Mouse (Mus musculus) hindbrain, embryonic 12.5 days (tissue): Measurements from ENCODE around the gene Il12b. TPM values are rescaled to one million over a fixed set of nuclear protein-coding genes. Genes with fewer than 3 reads are reported as not detected.
"Not testable (repeated sequence)": the region's sequence is repeated elsewhere in the genome, so short reads cannot be mapped to it uniquely, and the experiment has no call there.

ENCODE experiments used
- ATAC-seq: fragments of 200-750 bp; cut with Nextera tagmentation; 2 replicates; pipeline ENCODE4 v1.8.0; 2017; ENCODE audit warnings: moderate TSS enrichment; ENCODE audit not compliant: low FRiP score
- H3K27ac ChIP-seq: fragments of 300-500 bp; sonication (generic); 2 replicates; pipeline ENCODE4 v1.5.1; 2016; ENCODE audit warnings: mild to moderate bottlenecking
- H3K27me3 ChIP-seq: fragments of 300-500 bp; sonication (generic); 2 replicates; pipeline ENCODE4 v1.6.1; 2016; ENCODE audit warnings: mild to moderate bottlenecking
- H3K36me3 ChIP-seq: fragments of 300-500 bp; sonication (generic); 2 replicates; pipeline ENCODE4 v1.6.1; 2016; ENCODE audit warnings: mild to moderate bottlenecking
- H3K4me1 ChIP-seq: fragments of 300-500 bp; sonication (generic); 2 replicates; pipeline ENCODE4 v1.6.1; 2016
- H3K4me2 ChIP-seq: fragments of 300-500 bp; sonication (generic); replicated peaks from 2 replicates; pipeline ENCODE4 v1.6.1; 2016; ENCODE audit warnings: mild to moderate bottlenecking
- H3K4me3 ChIP-seq: fragments of 300-500 bp; sonication (generic); 2 replicates; pipeline ENCODE4 v1.5.1; 2016; ENCODE audit warnings: mild to moderate bottlenecking
- H3K9ac ChIP-seq: fragments of 300-500 bp; sonication (generic); 2 replicates; pipeline ENCODE4 v1.6.1; 2016; ENCODE audit warnings: mild to moderate bottlenecking, moderate library complexity
- H3K9me3 ChIP-seq: fragments of 300-500 bp; sonication (generic); replicated peaks from 2 replicates; pipeline ENCODE4 v1.6.1; 2016; ENCODE audit warnings: mild to moderate bottlenecking
- WGBS: fragments of 180-500 bp; shearing (Covaris S2); methylation state at CpG from one replicate; pipeline ENCODE4 v1.1.7; 2016; 5-methylcytosine and 5-hydroxymethylcytosine counted together
- polyA plus RNA-seq: library from polyadenylated mRNA; unstranded; fragments of >200 nt; fragmentation: Nextera tagmentation; extraction: Ambion mirVana; gene quantifications from 2 replicates; pipeline ENCODE4 v1.2.1, GENCODE M21; 2016

The Il12b gene
- polyA plus RNA-seq, 1 experiment from 2014 or later: not detected

DNA sequence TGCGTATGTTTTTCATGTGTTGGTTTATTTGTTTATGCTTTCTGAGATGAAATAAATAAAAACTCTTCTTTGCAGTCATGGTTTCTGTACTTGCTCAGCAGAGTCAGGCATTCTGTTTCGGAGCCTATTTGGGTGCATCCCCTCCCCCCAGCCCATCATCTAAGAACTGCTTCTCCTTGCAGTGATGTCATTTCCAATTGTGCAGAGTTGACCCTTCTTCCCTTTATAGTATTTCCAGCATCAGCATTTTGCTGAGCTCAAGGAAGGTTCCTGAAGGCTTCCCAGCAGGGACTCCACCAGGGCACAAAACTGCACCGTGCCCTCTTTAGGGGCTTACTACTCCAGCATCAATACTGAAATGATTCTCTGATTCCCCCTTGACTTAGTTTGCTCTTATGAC is 14.7 kb downstream of the Il12b start:
- no peak overlapping the region for H3K9ac ChIP-seq
- H3K9me3 ChIP-seq: no peaks in the 10 kb centered on the region
- H3K36me3 ChIP-seq: no peaks in the 10 kb centered on the region
- H3K4me2 ChIP-seq: no peak overlapping the region
- H3K27me3 ChIP-seq: no peaks in the 10 kb centered on the region
- 86% methylated on average over 3 of the region's 3 CpGs for WGBS
- no peak overlapping the region for H3K4me3 ChIP-seq
- no peaks in the 10 kb centered on the region for H3K4me1 ChIP-seq
- no peak overlapping the region for H3K27ac ChIP-seq
- no peak for ATAC-seq

- Histone ChIP-seq H3K9me3 (no peaks in the 10 kb centered on the region), H3K4me3 (no peak overlapping the region), H3K4me1 (no peaks in the 10 kb centered on the region), H3K27ac (no peak overlapping the region), H3K27me3 (no peaks in the 10 kb centered on the region), H3K36me3 (no peaks in the 10 kb centered on the region), H3K9ac (no peak overlapping the region), H3K4me2 (no peak overlapping the region)
- 68% methylated on average over 1 of the region's 1 CpGs for WGBS
- ATAC-seq: no peak
Observed at GRCm38 (mm10) chr11:44417403-44417802, 17.5 kb downstream of the Il12b start.

- Histone ChIP-seq H3K9ac (no peak overlapping the region), H3K4me2 (no peak overlapping the region), H3K36me3 (no peaks in the 10 kb centered on the region), H3K27ac (no peak overlapping the region), H3K27me3 (no peaks in the 10 kb centered on the region), H3K4me3 (no peak overlapping the region), H3K4me1 (no peaks in the 10 kb centered on the region), H3K9me3 (no peaks in the 10 kb centered on the region)
- WGBS: 76% methylated on average over 10 of the region's 10 CpGs
- no peak for ATAC-seq
Observed at GRCm38 (mm10) chr11:44422337-44423111, 22.7 kb downstream of the Il12b start.

DNA sequence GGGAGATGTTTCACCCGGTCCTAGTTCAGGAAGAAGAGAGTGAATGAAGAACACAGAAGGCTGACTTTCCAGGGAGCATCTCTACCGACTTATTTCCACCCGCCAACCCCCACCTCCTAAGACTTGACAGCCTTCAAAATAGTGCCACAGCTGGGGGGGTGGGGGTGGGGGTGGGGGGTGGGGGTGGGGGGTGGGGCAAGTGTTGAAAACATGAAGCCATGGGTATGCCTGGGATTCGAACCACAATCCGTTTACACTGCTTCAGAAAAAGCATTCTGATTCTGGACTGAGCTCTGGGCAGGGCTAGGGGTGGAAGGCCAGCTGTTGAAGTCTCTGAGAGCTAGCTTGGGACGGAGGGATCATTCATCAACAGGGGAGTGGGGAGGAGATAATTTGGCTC is 23.4 kb downstream of the Il12b start:
- WGBS: 58% methylated on average over 6 of the region's 6 CpGs
- H3K4me2 ChIP-seq: no peak overlapping the region

GRCm38 (mm10) chr11:44423955-44424354 is 24.1 kb downstream of the Il12b start:
- Histone ChIP-seq H3K4me1 (no peaks in the 10 kb centered on the region), H3K9me3 (no peaks in the 10 kb centered on the region), H3K4me2 (no peak overlapping the region), H3K36me3 (no peaks in the 10 kb centered on the region), H3K4me3 (no peak overlapping the region), H3K9ac (no peak overlapping the region), H3K27ac (0 out of 2 replicates have a peak overlapping the region, but pooled peaks have one; percentile 12), H3K27me3 (no peaks in the 10 kb centered on the region)
- 67% methylated on average over 5 of the region's 5 CpGs for WGBS
- no peak for ATAC-seq

More for the DNA sequence above, 23.4 kb downstream of the Il12b start:
- Histone ChIP-seq H3K36me3 (no peaks in the 10 kb centered on the region), H3K27me3 (no peaks in the 10 kb centered on the region), H3K4me3 (no peak overlapping the region), H3K9me3 (no peaks in the 10 kb centered on the region), H3K4me1 (no peaks in the 10 kb centered on the region), H3K27ac (0 out of 2 replicates have a peak overlapping the region, but pooled peaks have one; percentile 12), H3K9ac (no peak overlapping the region)
- ATAC-seq: no peak

- H3K4me3 ChIP-seq: no peak overlapping the region
- H3K9ac ChIP-seq: no peak overlapping the region
- no peak overlapping the region for H3K4me2 ChIP-seq
- H3K27me3 ChIP-seq: no peaks in the 10 kb centered on the region
- no peak for ATAC-seq
- H3K36me3 ChIP-seq: no peaks in the 10 kb centered on the region
- H3K4me1 ChIP-seq: no peaks in the 10 kb centered on the region
- 83% methylated on average over 8 of the region's 8 CpGs for WGBS
- no peak overlapping the region for H3K27ac ChIP-seq
- H3K9me3 ChIP-seq: no peaks in the 10 kb centered on the region
Observed at GRCm38 (mm10) chr11:44425006-44425405, 25.1 kb downstream of the Il12b start.

DNA sequence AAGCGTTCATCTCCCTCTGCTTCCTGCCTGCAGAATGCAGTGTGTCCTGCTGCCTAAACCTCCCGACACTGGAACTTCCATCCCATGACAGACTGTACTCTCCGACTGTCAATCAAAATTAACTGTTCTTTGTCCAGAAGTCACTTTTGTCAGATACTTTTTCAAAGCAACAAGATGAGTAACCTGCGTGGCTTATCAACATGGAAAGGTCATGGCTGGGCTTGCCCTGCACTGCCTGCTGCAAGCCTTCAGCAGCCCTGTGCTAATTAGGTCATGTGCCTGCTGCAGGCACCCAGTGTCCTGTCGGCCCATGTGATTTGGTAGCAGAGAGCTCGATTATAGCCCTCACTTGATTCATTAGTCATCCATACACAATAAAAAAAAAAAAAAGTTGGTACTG is 25.8 kb downstream of the Il12b start:
- WGBS: 69% methylated on average over 6 of the region's 6 CpGs
- ATAC-seq: no peak
- no peak overlapping the region for H3K4me3 ChIP-seq
- H3K4me2 ChIP-seq: no peak overlapping the region
- H3K4me1 ChIP-seq: no peaks in the 10 kb centered on the region
- no peak overlapping the region for H3K9ac ChIP-seq
- H3K27ac ChIP-seq: no peak overlapping the region
- no peaks in the 10 kb centered on the region for H3K36me3 ChIP-seq
- no peaks in the 10 kb centered on the region for H3K27me3 ChIP-seq
- H3K9me3 ChIP-seq: no peaks in the 10 kb centered on the region

DNA sequence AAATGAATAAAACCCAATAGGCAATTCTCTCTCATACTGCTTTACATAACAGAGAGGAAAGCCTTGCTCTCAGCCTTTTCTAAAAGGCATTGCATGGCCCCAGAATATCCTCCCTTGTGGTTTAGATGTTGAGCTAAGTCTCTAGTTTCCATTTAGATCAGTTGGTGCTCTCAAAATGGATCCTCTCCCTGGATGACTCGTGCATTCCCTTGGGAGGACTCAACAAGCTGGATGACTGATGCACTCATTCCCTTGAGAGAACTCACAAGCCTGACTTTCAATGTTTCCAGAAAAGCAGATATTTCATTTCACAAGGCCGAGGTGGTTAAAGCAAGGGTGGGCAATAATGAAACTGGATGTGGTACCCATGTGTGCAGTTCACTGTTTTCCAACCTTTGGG is 28.1 kb downstream of the Il12b start:
- Histone ChIP-seq H3K4me1 (no peaks in the 10 kb centered on the region), H3K9ac (no peak overlapping the region), H3K27ac (no peak overlapping the region), H3K4me3 (no peak overlapping the region), H3K9me3 (no peaks in the 10 kb centered on the region), H3K4me2 (no peak overlapping the region), H3K36me3 (no peaks in the 10 kb centered on the region), H3K27me3 (no peaks in the 10 kb centered on the region)
- ATAC-seq: no peak
- WGBS: 76% methylated on average over 2 of the region's 2 CpGs

DNA sequence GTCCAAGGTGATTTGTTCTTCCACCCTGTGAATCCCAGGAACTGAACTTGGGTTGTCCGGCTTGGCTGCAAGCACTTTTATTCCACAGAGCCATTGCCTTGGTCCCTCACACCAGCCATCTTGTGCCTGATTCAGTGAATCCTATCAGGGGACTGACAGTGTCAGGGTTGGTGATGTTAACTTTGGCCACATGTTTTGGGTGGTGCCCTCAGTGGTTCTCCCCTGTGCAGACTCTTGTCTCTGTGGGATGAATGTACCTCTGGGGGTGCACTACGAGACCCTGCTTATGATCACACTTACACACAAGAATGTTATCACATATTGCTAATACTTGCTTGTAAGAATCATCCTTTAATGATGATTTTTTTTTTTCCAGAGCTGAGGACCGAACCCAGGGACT is 30.2 kb downstream of the Il12b start:
- Histone ChIP-seq H3K27ac (no peak overlapping the region), H3K36me3 (no peaks in the 10 kb centered on the region), H3K4me3 (no peak overlapping the region), H3K4me2 (no peak overlapping the region), H3K9ac (no peak overlapping the region), H3K9me3 (no peaks in the 10 kb centered on the region), H3K4me1 (no peaks in the 10 kb centered on the region), H3K27me3 (no peaks in the 10 kb centered on the region)
- 96% methylated on average over 3 of the region's 3 CpGs for WGBS
- ATAC-seq: no peak

DNA sequence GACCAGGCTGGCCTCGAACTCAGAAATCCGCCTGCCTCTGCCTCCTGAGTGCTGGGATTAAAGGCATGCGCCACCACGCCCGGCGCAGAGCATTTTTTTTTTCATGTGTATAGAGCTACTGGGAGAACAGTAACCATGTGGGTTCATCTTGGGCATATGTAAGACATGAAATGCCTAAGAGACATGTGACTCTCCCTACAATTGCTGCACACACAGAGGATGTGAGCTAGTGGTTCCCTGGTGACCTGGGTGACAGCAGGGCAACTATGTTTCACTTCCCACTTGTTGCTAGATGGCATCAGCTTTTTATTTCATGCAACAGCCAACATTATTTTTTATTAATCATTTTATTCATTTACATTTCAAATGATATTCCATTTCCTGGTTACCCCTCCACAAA is 37.9 kb downstream of the Il12b start:
- 94% methylated on average over 6 of the region's 6 CpGs for WGBS
- no peak overlapping the region for H3K9ac ChIP-seq

DNA sequence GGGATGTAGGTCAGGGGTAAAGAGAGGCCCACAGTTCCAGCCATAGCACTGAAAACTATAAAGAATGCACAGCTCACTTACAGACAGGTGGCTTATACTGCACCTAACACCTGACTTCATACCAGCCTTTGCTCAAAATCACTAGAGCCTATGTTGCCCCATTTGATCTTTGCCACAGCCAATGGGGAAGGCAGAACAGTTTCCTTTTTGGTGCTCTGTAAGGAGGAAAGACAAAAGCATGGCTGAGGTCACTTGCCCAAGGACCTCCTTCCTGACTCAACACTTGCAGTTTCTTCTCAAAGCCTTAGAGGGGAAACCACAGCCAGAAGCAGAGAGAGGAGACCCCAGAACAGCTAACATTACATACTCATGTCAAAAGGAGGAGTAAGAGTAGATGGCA is 51.2 kb downstream of the Il12b start:
- Histone ChIP-seq H3K9ac (no peak overlapping the region), H3K4me1 (no peaks in the 10 kb centered on the region), H3K9me3 (no peaks in the 10 kb centered on the region), H3K27ac (no peak overlapping the region), H3K4me2 (no peak overlapping the region), H3K4me3 (no peak overlapping the region), H3K27me3 (no peaks in the 10 kb centered on the region), H3K36me3 (peaks cover 8% of the 10 kb centered on the region)
- ATAC-seq: no peak

More for the DNA sequence above, 37.9 kb downstream of the Il12b start:
- Histone ChIP-seq H3K4me1 (no peaks in the 10 kb centered on the region), H3K36me3 (no peaks in the 10 kb centered on the region), H3K9me3 (no peaks in the 10 kb centered on the region), H3K4me2 (no peak overlapping the region), H3K27ac (no peak overlapping the region), H3K27me3 (no peaks in the 10 kb centered on the region), H3K4me3 (no peak overlapping the region)
- no peak for ATAC-seq

- H3K27ac ChIP-seq, H3K4me3 ChIP-seq, H3K9ac ChIP-seq, ATAC-seq, H3K4me1 ChIP-seq, H3K9me3 ChIP-seq, H3K4me2 ChIP-seq, H3K27me3 ChIP-seq: not testable (repeated sequence)
- WGBS: 98% methylated on average over 5 of the region's 5 CpGs
- peaks cover 14% of the 10 kb centered on the region for H3K36me3 ChIP-seq
Observed at GRCm38 (mm10) chr11:44452016-44452415, 52.2 kb downstream of the Il12b start.

DNA sequence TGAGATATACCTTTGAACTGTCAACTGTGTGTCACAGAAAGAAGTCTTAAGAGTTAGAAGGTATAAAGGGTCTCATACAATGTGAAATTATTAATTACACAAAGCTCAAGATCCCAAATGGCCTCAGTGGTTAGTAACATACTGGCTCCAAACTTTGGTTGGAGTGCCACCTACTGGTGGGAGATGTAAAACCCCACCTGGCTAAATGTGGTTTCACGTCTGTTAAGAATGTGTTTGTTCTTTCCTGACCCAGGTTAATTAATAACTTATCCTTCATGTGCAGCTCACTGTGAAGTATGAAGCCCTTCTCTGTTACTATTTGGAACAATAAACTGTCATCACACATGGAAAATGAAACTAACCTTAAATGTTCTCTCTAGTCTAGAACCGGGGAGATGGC is 53.6 kb downstream of the Il12b start:
- peaks cover 21% of the 10 kb centered on the region for H3K36me3 ChIP-seq
- H3K4me2 ChIP-seq: no peak overlapping the region
- no peaks in the 10 kb centered on the region for H3K27me3 ChIP-seq
- ATAC-seq: no peak
- H3K27ac ChIP-seq: no peak overlapping the region
- no peaks in the 10 kb centered on the region for H3K9me3 ChIP-seq
- H3K4me3 ChIP-seq: no peak overlapping the region
- H3K9ac ChIP-seq: no peak overlapping the region
- WGBS: 66% methylated on average over 2 of the region's 2 CpGs
- H3K4me1 ChIP-seq: no peaks in the 10 kb centered on the region
